ENCODE assay signal across 28 mouse cellular contexts in genomic region chr3:98741043-98741442, GRCm38 (mm10). TPM values are rescaled to one million over a fixed set of nuclear protein-coding genes. Genes with fewer than 3 reads are reported as not detected.
"Had no signal": no experiment of that assay in that cellular context is flagged by ENCODE, and none has a peak within 500 bp of the region (broad histone marks: within the 10 kb centered on the region; RNA-seq: fewer than 3 reads in every experiment).

No protein-coding gene starts in this region.

RNA-seq across cellular contexts. Expression of gene Hsd3b2, which starts 16.7 kb away (rescaled TPM):
- total RNA-seq: gastrocnemius, adult 18-20 months; gastrocnemius, adult 8-10 months; gastrocnemius, postnatal 14 days; gastrocnemius, postnatal 36 days; heart, adult 2 months; heart, postnatal 14 days; heart, postnatal 36 days; hematopoietic stem cell, adult 5-6 weeks; hindbrain, postnatal 0 days; layer of hippocampus, adult 18-20 months; left cerebral cortex, adult 8-10 months had no signal
- polyA plus RNA-seq: gonadal fat pad, adult 2 months; heart, adult 2 months; heart, embryonic 11.5 days; heart, embryonic 15.5 days; heart, postnatal 0 days; hindbrain, embryonic 13.5 days; hindbrain, postnatal 0 days; kidney, embryonic 14.5 days; limb, embryonic 13.5 days; limb, embryonic 15.5 days; liver, embryonic 12.5 days had no signal

RNA-seq across cellular contexts. Expression of gene Hsd3b3, which starts 21.9 kb away (rescaled TPM):
- total RNA-seq: gastrocnemius, adult 18-20 months; gastrocnemius, adult 8-10 months; gastrocnemius, postnatal 14 days; gastrocnemius, postnatal 36 days; heart, adult 2 months; heart, postnatal 14 days; heart, postnatal 36 days; hematopoietic stem cell, adult 5-6 weeks; hindbrain, postnatal 0 days; layer of hippocampus, adult 18-20 months; layer of hippocampus, postnatal 10 days; layer of hippocampus, postnatal 25 days; left cerebral cortex, adult 8-10 months; left cerebral cortex, postnatal 10 days; left cerebral cortex, postnatal 25 days; left cerebral cortex, postnatal 4 days had no signal
- polyA plus RNA-seq: gonadal fat pad, adult 2 months; heart, adult 2 months; heart, embryonic 13.5 days; heart, embryonic 15.5 days; heart, postnatal 0 days; hindbrain, embryonic 11.5 days; limb, embryonic 11.5 days; limb, embryonic 13.5 days; limb, embryonic 15.5 days had no signal
